Mouse (Mus musculus): ENCODE data around the gene Adrb1. TPM values are rescaled to one million over a fixed set of nuclear protein-coding genes. Genes with fewer than 3 reads are reported as not detected.

The Adrb1 gene
- 81.9 and 120 TPM in 2 replicates for polyA plus RNA-seq (2012; rRNA removed)

DNA sequence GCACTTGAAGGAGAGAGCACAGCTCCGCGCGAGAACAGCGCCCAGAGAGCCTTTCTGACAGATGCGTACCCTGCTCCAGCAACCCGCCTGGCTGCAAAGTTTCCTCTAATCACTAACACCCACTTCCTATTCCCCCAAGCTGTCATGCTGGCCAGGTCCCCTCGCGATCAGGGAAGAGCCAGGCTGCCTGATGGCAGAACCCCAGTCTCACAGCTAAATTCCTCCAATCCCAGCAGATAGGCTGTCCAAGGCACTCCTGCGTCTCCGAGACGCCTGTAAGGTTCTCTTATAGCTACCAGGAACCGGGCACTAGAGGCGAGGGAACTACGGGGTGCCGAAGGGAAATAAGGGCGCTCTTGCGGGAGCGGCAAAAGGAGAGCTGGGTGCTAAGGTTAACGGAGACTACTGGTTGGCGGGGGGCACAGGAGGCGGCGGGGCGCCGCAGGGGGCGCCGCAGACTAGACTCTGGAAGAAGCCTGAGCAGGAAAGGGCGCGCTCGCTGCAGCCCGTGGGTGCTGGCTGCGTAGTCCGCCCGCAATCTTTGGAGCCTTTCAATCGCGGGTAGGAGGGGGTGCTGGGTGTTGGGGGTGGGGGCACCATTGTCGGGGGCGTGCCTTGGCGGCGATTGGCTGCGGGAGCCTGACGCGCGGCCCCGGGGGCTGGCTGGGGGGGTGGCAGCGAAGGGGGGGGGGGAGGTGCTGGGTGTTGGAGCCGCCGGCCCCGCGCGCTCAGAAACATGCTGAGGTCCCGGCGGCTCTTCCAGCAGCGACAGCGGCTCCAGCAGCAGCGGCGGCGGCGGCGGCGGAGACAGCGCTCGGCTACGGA, at the start of gene Adrb1:
TSS of gene Adrb1 (plus strand) at position 813 of the 825 bp plus-strand sequence.
- peak within 1 kb of the TSS; percentile 82 for H3K4me3 ChIP-seq (replicated peaks; ENCODE audit: extremely low read depth, low read depth, low read length)
- peak; percentile 79 for DNase-seq
- H3K4me1 ChIP-seq (ENCODE audit: control insufficient read depth, insufficient read depth, low read length): peaks cover 6% of the 10 kb centered on the region
- WGBS: 1% methylated on average over 59 of the region's 63 CpGs
- TF ChIP-seq CTCF (IDR thresholded peaks at IDR 0.05; ENCODE audit: insufficient read depth, low read length) (no peak), POLR2A (IDR thresholded peaks at IDR 0.05; ENCODE audit: borderline replicate concordance, extremely low read depth, low read depth, low read length) (peak; percentile 91)

DNA sequence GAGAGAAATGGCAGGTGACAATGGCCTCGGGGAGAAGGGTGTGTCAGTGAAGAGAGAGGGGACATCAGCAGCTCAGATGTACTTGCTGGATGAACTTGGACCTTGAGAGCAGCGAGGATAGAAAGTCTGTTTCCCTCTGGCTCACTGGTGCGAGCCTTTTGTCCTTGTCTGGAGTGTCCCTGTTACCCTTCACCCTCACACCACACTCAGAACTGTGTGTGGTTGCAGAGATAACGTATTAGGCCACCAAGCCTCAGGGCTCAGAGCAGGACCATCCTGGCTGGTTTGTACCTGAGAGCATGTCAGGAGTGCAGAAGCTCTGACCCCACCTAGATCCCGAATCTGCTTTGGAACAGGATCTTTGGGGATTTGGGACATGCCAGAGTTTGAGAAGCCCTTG, 46.3 kb upstream of the Adrb1 start:
- TF ChIP-seq POLR2A (IDR thresholded peaks at IDR 0.05; ENCODE audit: borderline replicate concordance, extremely low read depth, low read depth, low read length) (no peak), CTCF (IDR thresholded peaks at IDR 0.05; ENCODE audit: insufficient read depth, low read length) (no peak)
- 92% methylated on average over 5 of the region's 5 CpGs for WGBS
- DNase-seq: no peak
- H3K4me1 ChIP-seq (ENCODE audit: control insufficient read depth, insufficient read depth, low read length): no peaks in the 10 kb centered on the region
- H3K4me3 ChIP-seq (replicated peaks; ENCODE audit: extremely low read depth, low read depth, low read length): no peak overlapping the region

GRCm38 (mm10) chr19:56676506-56676905, 45.5 kb upstream of the Adrb1 start:
- TF ChIP-seq CTCF (IDR thresholded peaks at IDR 0.05; ENCODE audit: insufficient read depth, low read length) (no peak), POLR2A (IDR thresholded peaks at IDR 0.05; ENCODE audit: borderline replicate concordance, extremely low read depth, low read depth, low read length) (no peak)
- no peak for DNase-seq
- H3K4me3 ChIP-seq (replicated peaks; ENCODE audit: extremely low read depth, low read depth, low read length): no peak overlapping the region
- no peaks in the 10 kb centered on the region for H3K4me1 ChIP-seq (ENCODE audit: control insufficient read depth, insufficient read depth, low read length)
- WGBS: 73% methylated on average over 4 of the region's 4 CpGs

GRCm38 (mm10) chr19:56677611-56678010, 44.4 kb upstream of the Adrb1 start:
- Histone ChIP-seq H3K4me3 (replicated peaks; ENCODE audit: extremely low read depth, low read depth, low read length) (no peak overlapping the region), H3K4me1 (ENCODE audit: control insufficient read depth, insufficient read depth, low read length) (peaks cover under 1% of the 10 kb centered on the region; the same call in 1 of the 2 replicates)
- TF ChIP-seq CTCF (IDR thresholded peaks at IDR 0.05; ENCODE audit: insufficient read depth, low read length) (no peak), POLR2A (IDR thresholded peaks at IDR 0.05; ENCODE audit: borderline replicate concordance, extremely low read depth, low read depth, low read length) (no peak)
- WGBS: 62% methylated on average over 8 of the region's 8 CpGs
- no peak for DNase-seq

DNA sequence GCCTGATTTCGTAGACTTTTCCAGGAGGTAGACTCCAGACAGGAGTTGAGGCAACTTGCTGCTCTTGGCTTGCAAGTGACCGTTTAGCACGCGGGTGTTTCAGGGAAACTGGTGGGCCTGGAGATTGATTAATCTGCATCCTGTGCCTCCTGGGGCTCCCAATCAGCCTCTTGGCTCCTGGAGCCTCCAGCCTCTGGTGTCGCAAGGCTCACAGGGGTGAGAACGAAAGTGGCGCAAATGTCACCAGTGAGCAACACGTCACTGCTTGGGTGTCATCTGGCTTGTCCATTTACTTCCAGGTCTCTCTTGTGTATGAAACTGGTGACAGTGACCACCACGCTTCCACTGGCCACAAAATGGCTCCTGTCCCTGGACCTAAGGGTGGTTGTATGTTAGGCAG, 43.5 kb upstream of the Adrb1 start:
- DNase-seq: no peak
- 71% methylated on average over 9 of the region's 9 CpGs for WGBS
- no peak for TF ChIP-seq CTCF (IDR thresholded peaks at IDR 0.05; ENCODE audit: insufficient read depth, low read length)
- no peak for TF ChIP-seq POLR2A (IDR thresholded peaks at IDR 0.05; ENCODE audit: borderline replicate concordance, extremely low read depth, low read depth, low read length)
- Histone ChIP-seq H3K4me3 (replicated peaks; ENCODE audit: extremely low read depth, low read depth, low read length) (no peak overlapping the region), H3K4me1 (ENCODE audit: control insufficient read depth, insufficient read depth, low read length) (peaks cover 5% of the 10 kb centered on the region; the same call in 1 of the 2 replicates)

GRCm38 (mm10) chr19:56679213-56679965, 42.6 kb upstream of the Adrb1 start:
- TF ChIP-seq CTCF (IDR thresholded peaks at IDR 0.05; ENCODE audit: insufficient read depth, low read length): no peak
- no peak for TF ChIP-seq POLR2A (IDR thresholded peaks at IDR 0.05; ENCODE audit: borderline replicate concordance, extremely low read depth, low read depth, low read length)
- WGBS: 77% methylated on average over 18 of the region's 18 CpGs
- Histone ChIP-seq H3K4me3 (replicated peaks; ENCODE audit: extremely low read depth, low read depth, low read length) (no peak overlapping the region), H3K4me1 (ENCODE audit: control insufficient read depth, insufficient read depth, low read length) (peaks cover 5% of the 10 kb centered on the region; the same call in 1 of the 2 replicates)
- no peak for DNase-seq

DNA sequence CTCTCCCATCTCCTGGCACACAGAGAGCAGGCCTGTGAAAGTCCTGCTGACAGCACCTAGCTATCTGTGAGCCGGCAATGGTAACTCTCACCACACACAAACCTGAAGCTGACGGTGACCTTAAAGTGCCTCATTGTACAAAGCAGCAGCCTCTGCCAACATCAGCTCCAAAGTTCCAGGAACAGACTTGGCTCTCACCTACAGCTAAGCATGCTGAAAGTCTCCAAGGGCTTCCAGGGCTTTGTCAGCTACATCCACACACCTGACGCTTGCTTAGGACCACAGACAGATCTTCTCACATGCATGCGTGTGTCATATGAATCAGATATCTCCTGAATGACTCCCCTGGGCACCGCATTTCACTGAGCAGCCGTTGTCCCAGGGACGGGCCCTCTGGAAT, 42.0 kb upstream of the Adrb1 start:
- TF ChIP-seq POLR2A (IDR thresholded peaks at IDR 0.05; ENCODE audit: borderline replicate concordance, extremely low read depth, low read depth, low read length) (no peak), CTCF (IDR thresholded peaks at IDR 0.05; ENCODE audit: insufficient read depth, low read length) (no peak)
- no peak overlapping the region for H3K4me3 ChIP-seq (replicated peaks; ENCODE audit: extremely low read depth, low read depth, low read length)
- DNase-seq: no peak
- 69% methylated on average over 7 of the region's 7 CpGs for WGBS
- peaks cover 5% of the 10 kb centered on the region; the same call in 1 of the 2 replicates for H3K4me1 ChIP-seq (ENCODE audit: control insufficient read depth, insufficient read depth, low read length)

GRCm38 (mm10) chr19:56682297-56682696, 39.7 kb upstream of the Adrb1 start:
- H3K4me1 ChIP-seq (ENCODE audit: control insufficient read depth, insufficient read depth, low read length): peaks cover 5% of the 10 kb centered on the region; the same call in 1 of the 2 replicates
- 90% methylated on average over 7 of the region's 7 CpGs for WGBS
- H3K4me3 ChIP-seq (replicated peaks; ENCODE audit: extremely low read depth, low read depth, low read length): no peak overlapping the region
- no peak for DNase-seq
- TF ChIP-seq POLR2A (IDR thresholded peaks at IDR 0.05; ENCODE audit: borderline replicate concordance, extremely low read depth, low read depth, low read length) (no peak), CTCF (IDR thresholded peaks at IDR 0.05; ENCODE audit: insufficient read depth, low read length) (no peak)

- TF ChIP-seq POLR2A (IDR thresholded peaks at IDR 0.05; ENCODE audit: borderline replicate concordance, extremely low read depth, low read depth, low read length) (no peak), CTCF (IDR thresholded peaks at IDR 0.05; ENCODE audit: insufficient read depth, low read length) (no peak)
- DNase-seq: no peak
- WGBS: 52% methylated on average over 7 of the region's 7 CpGs
- no peak overlapping the region for H3K4me3 ChIP-seq (replicated peaks; ENCODE audit: extremely low read depth, low read depth, low read length)
- H3K4me1 ChIP-seq (ENCODE audit: control insufficient read depth, insufficient read depth, low read length): peaks cover 5% of the 10 kb centered on the region; the same call in 1 of the 2 replicates
Observed at GRCm38 (mm10) chr19:56682843-56683242, 39.2 kb upstream of the Adrb1 start.

Data from lung, adult 2 months (tissue).